Mouse (Mus musculus): ENCODE measurements around the gene Socs7.
A peak's percentile ranks its signal among the peaks of the same experiment; 100 is the strongest.

The Socs7 gene

DNA sequence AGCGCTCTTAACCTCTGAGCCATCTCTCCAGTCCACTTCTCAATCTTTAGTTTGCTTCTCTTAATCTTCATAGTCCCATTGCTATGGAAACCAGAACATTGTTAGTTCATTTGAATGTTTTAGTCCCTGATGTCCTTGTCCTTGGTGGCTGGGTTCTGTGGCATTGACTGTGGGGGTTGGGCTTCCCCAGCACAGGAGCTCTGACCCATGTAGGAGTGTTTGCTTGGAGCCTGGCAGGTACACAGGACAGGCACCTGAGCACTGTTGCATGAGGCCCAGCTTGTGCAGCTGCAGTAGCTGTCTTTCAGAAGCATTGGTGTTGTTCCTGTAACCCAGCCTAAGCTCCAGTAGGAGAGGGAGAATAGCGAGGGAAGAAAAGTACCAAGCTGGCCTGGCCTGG is 25.5 kb downstream of the Socs7 start:
- no peak for DNase-seq (ENCODE audit: low spot score in 2 of 2)

DNA sequence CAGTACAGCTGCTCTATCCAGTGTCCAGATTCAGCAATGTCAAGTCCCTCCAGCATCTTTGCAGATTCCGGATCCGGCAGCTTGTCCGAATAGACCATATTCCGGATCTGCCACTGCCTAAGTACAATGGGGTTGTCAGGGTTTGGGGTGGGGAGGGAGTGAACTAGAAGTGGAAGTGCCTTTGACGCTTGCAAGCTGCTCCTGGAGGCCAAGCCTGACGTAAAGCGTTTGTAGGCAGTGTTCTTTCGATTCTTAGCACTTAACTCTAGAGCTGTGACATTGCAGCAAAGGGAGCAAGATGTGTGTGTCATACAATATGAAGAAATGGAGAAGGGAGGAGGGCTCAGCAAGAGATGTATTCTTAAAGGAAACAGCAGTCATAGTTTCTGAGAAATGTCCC is 26.8 kb downstream of the Socs7 start:
- DNase-seq (ENCODE audit: low spot score in 2 of 2): no peak

DNA sequence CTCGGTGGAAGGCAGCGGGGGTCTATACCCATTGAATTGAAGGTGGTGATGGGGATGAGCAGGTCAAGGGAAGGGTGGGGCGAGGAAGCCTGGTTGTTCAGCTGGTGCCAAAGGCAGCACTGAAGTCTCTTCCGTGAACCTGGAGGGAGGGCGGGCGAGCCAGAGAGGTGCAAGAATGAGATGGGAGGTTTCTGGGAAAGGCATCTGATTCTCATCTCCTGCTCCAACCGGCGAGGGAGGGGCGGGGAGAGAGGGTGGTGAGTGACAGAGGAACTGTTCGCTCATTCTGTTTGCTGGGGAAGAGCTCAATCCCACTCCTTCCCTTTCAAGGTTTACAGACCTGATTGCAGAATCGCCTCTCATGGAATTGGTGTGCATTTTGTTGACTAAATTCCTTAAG is 31.3 kb downstream of the Socs7 start:
- peak in 1 of 2 experiments; percentile 57 for DNase-seq (ENCODE audit: low spot score in 2 of 2)

DNA sequence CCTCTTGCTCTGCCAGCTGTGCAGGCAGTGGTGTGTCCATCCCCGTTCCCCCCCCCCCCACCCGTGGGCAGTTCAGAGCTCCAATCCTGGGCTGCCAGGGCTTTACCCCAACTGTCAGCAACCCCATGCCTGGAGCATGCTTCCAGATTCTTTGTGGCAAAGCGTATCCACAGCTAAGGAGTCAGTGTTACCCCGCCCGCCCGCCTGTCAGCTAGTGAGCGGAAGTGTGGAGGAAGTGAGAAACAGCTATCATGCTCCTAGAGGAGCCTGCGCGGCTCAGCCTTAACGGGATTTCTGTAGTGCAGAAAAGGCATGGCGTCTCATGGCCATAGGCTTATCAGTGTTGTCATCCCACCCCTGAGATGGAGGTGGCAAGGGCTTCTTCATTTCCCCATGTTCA is 31.8 kb downstream of the Socs7 start:
- peak; percentile 75 to 77 for DNase-seq (ENCODE audit: low spot score in 2 of 2)

DNA sequence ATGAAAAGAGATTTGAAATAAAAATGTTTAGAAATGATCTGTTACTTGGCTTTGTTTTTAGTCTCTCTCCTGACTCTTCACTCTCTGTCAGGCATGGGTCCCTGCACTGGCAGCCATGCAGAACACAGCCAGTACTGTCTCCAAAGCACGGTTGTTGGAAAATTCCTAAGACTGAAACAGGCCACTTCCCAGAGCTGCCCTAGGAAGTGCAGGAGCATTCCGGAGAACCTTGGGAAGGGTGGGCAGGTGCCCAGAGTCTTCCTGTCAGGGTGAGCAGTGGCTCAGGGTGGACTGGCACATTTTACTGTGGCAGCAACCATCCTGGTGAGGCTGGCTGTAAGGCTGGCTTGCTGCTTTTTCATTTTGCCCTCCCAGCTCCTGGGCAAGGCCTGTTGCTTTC is 36.2 kb downstream of the Socs7 start:
- no peak for DNase-seq (ENCODE audit: low spot score in 2 of 2)

DNA sequence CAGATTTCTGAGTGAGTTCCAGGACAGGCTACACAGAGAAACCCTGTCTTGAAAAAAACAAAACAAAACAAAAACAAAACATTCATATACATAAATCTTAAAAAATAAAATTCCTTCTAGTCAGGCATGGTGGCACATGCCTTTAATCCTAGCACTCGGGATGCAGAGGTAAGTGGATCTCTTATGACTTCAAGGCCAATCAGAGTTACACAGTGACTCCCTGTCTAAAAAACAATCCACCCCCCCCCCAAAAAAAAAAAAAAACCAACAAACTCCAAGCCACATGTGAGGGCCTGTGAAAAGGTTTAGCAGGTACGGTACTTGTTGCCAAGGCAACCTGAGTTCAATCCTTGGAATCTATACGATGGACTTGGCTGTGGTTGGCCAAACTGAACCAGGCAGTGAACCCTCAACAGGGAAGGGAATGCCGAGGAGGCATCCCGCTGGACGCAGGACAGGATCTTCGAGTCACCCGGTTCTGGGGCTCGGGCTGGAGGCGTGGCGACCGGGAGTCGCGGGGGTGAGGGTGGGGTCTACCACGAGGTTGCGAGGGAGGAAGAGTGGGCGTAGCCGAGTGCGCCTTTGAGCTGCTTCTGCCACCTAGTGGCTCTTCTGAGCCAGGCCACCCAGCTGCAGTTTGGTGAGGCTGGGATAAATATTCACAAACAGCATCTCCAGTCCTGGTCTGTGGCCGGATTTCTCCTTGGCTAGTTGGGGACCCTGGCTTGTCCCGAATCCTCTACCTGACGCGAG is 37.8 kb downstream of the Socs7 start:
- DNase-seq (ENCODE audit: low spot score in 2 of 2): peak; percentile 76 to 87

DNA sequence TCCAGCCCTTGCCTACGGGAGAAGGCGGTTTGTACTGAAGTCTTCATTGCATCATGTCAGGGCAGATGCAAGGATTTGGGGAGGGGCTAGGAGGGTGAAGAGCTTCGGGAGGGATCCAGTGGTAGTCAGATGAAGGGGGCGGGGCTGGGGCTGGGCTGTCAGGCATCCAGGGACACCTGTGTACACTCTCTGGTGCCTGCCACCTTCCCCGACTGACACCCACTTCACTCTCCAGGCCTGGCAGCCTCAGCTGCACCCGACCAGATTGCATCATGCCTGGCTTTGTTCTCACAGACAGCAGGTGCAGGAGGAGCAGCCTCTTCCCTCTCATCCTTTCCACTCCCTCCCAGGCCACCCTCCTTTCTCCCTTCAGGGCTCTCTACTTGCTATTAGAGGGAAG is 38.7 kb downstream of the Socs7 start:
- DNase-seq (ENCODE audit: low spot score in 2 of 2): peak; percentile 65

DNA sequence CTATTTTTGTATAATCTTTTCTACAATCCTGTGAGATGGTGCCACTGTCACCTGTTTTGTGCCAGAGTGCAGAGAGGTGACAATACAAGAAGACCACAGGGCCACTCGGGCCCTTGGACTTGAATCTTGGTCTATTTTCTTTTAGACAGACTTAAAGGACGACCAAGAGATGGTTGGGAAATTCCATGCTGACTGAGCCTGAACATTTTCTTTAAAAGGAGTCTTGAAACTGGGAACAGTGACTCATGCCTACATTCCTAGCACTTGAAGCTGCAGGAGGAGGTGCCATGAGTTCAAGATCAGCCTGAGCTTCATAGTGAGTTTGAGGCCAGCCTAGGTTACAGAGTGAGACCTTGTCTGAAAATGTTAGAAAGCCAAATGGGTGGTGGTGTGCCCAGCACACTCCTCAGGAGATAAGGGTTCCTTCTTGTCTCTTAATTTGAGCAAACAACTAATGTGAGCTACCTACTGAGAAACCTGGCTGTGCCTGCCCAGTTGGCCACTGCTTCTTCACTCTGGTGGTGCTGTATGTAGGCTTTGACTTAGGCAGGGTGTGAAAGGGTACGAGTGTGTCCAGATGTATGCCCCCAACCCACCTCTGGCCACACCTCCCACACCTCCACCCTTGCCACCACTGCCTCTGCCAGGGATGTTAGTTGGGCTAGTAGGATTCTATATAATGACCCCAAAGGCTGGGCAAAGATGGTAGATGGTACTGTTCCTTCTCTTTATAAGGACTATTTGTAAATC is 39.5 kb downstream of the Socs7 start:
- no peak for DNase-seq (ENCODE audit: low spot score in 2 of 2)

DNA sequence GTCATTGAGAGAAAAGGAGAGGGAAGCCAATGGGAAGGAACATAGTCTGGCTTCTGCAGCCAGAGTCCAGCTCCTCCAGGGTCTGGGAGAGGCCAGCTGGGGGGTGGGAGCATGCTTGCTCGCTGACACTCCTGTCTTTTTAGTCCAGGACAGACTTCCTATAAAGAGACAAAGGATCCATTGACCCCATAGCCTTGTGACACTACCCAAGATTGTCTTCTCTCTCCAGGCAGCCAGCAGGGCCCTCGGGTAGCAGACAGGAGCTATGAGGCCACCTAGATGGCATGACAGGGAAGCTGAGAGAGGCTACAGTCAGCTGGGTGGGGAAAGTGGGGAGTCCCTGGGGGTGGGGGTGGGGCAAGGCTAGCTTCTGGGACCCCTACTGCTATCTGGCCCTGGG is 40.4 kb downstream of the Socs7 start:
- DNase-seq (ENCODE audit: low spot score in 2 of 2): no peak

DNA sequence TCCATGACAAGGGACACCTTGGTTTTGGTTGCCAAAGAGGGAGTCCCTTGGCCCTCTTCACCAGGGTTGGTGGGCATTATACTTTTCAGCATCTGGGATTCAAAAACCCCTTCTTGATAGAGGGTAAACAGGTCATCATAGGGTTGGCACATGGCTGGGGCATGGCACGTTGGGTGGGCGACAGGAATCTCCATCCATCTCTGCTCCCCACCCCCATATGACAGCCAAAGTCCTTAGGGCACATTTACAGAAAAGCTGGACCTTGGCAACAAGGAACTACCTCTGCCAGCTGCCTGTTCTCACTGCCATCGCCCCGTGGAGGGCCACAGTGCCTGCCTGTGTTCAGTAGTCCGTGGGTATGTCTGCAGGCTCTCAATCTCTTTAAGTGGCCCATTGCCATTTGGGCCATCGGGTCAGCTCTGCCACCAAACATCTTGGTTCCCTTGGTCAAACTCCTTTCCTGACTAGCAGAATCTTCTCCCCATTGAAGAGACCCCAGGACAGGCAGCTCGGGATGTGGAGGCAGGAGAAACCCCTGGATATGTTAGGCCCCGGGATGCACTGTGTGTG is 41.3 kb downstream of the Socs7 start:
- no peak for DNase-seq (ENCODE audit: low spot score in 2 of 2)

DNA sequence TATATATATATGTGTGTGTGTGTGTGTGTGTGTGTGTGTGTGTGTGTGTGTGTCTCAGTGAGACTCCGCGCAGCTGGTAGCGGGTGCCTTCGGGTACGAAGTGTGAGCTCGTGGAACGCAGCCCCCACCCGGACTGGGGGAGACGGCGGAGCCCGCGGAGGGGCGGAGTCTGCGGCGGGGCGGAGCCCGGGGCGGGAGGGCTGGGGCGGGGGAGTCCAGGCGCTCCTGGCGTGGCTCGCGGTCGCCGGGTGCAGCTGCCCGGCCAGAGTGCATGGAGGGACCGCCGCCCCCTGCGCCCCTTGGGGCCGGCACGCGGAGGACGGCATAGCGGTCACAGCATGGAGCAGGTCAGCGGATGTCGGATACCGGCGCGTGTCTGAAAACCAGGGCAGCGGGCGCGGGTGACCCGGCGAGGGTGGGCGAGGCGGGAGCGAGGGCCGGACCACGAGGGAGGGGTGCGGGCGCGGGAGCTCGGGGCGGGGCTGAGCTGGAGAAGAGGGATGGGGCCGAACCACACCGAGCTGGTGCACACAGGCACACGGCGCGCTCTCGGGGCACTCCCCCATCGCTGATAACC is 41.9 kb downstream of the Socs7 start:
- DNase-seq (ENCODE audit: low spot score in 2 of 2): peak; percentile 57 to 58

DNA sequence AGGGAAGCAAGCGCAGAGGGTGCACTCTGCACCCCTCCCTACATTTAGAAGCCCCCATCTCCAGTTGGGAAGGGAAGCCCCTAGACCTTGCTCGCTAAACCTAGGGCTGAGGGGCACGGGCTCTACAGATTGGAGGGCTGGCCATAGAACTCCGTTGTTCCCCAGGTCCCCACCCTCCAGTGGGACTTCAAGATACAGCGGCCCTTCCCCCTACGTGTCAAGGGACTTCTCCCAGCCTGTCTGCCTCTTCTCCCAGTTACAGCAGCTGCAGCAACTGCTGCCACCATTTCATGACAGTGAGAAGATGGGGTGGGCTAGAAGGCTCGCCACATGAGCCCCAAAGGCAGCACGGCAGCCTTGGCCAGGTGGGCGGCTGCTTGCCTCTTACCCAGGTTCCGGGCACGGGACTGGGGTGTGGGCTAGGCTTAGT is 42.4 kb downstream of the Socs7 start:
- DNase-seq (ENCODE audit: low spot score in 2 of 2): no peak

DNA sequence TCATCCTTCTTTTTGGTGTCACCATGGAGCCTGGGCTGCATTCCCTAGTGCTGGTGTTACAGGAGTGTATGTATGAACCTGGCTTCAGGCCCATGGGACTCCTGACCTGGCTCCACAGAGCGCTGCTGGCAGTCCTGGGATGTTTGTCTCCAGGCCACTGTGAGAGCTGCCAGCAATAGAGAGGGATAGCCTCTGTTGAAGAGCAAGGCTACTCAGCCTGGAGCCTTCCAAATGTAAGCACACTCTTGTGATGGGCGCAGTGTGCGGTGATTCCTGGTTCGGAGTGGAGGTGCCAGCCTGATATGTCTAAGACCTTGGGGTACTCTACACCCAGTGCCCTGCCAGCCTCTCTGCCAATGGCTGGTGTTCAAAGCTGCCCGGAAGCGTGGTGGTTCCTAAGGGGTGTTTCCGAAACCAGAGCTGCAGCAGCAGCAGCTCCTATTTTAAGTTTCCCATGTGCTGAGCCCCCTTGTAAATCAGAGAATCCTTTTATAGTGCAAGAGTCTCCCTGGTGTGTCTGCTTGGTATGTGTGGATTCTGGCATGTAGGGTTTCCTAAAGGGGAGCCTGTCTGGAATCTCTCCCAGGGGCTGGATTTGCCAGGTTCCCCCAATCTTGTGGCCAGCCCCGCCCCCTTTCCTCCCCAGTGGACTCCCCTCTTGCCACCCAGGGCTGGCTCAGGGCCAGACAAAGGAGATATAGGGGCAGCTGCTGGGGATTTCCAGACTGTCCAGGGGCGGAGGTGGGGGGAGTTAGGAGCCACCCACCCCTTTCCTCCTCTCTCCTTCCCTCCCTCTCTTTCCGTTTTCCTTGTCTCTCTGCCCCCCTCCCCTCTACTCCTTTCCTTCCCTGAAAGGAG is 44.0 kb downstream of the Socs7 start:
- DNase-seq (ENCODE audit: low spot score in 2 of 2): no peak

DNA sequence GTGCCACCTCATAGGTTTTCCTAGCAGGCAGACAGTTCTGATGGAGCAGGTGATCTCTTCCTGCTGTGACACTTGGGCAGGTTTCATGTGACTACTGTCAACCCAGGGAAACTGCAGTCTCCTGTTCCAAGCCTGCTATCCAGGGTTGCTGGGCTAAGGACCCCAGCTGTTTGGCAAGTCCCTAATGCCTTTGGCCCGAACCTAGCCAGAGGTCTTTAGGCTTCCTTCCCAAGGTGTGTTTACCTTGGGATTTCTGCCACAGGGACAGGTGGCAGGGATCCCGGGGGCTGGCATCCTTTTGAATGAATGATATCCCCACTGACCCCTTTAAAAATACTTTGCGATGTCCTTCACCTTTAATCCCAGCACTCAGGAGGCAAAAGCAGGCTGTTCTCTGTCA is 45.1 kb downstream of the Socs7 start:
- no peak for DNase-seq (ENCODE audit: low spot score in 2 of 2)

DNA sequence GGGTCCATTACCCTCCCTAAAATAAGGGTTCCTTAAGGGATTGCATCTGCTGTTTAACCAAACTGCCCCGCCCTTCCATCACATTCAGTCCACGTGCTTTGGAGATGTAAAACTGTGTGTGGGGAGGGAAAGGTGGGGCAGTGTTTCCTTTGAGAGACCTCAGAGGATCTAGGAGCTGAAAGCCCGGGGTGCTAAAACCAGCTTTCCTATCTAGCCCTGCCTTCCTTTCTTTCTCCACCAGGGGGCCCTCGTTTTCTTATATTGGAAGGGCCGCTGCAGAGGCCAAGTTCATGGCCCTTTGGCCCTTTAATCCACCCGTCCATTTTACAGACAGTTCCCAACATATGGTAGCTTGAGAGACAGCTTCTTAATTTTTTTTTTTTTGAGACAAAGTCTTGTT is 45.8 kb downstream of the Socs7 start:
- DNase-seq (ENCODE audit: low spot score in 2 of 2): peak; percentile 69 to 74

DNA sequence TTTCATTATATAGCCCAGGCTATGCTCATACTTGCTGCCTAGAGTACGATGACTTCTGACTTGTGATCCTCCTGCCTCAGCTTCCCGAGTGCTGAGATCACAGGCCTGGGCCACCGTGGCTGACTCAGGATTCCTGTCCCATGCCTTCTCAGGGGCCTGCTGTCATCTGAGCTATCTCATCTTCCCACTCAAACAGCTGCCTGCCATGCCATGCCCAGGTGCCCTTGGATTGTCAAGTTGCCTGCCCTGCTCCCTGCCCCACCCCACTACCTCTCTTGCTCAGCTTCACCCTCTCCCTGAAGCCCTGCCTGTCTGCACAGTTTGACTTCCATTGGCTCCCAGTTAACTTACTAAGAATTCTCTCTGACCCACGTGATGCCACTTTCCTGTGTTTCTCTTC is 48.6 kb downstream of the Socs7 start:
- no peak for DNase-seq (ENCODE audit: low spot score in 2 of 2)

DNA sequence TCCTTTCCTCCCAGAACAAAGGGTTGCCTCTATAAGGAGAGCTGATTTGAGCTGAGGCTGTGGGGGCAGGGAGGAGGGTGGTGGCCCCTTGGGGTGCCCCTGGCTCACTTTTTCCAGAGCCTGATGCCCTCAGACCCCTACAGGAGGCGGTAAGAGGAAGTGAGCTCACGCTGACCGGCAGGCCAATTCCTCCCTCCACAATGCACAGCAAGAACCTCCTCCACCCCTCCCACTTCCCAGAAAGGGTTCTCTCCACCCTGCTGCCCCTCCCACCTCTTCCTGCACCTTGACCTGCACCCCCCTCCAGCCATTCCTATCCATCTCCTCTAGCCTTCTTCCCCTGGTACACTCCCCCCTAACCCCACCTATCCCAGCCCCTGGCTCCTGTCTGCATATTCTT is 49.8 kb downstream of the Socs7 start:
- DNase-seq (ENCODE audit: low spot score in 2 of 2): no peak

DNA sequence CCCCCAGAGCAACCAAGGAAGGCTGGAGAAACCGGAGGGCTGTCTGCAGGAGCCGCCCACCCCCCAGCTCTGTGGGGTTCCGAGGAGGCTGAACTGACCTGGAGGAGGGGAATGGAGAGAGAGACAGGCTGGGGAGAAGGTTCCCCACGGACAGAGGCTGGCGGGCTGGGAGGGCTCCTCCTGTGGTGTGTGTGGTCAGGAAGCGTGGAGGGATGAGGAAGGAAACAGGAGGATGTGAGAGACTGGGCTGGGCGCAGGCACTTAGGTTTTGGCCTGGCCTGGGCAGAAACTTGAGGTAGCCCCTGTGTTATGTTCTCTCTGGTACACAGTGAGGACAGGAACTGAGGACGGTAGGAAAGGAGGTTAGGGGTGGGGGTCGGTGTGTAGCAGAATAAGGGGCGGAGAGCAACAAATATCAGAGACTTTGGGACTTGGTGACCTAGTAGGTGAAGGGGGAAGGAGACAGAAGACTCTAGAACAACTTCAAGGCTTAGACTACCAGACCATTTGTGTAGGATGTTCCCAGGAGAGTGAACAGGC is 50.5 kb downstream of the Socs7 start:
- no peak for DNase-seq (ENCODE audit: low spot score in 2 of 2)

DNA sequence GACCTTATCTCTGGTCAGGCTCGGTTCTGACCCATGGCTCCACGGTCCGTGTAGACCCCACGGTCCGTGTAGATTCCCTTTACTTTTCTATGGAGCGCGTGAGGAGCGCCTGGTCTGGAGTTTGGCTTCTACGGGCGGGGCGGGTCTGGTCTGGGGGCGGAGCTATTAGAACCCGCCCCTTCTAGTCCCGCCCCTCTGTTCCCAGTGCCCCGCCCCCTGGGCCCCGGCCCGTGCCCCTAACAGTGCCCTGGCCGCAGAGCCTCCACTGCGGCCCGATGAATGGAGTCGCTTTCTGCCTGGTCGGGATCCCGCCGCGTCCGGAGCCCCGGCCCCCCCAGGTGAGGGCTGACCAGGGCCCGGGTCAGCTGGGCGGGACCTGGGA is 53.0 kb downstream of the Socs7 start, which contains the start of gene Arhgap23:
Gene Arhgap23, plus strand, starts transcription at position 204 of the 382 bp plus-strand sequence.
- no peak for DNase-seq (ENCODE audit: low spot score in 2 of 2)

DNA sequence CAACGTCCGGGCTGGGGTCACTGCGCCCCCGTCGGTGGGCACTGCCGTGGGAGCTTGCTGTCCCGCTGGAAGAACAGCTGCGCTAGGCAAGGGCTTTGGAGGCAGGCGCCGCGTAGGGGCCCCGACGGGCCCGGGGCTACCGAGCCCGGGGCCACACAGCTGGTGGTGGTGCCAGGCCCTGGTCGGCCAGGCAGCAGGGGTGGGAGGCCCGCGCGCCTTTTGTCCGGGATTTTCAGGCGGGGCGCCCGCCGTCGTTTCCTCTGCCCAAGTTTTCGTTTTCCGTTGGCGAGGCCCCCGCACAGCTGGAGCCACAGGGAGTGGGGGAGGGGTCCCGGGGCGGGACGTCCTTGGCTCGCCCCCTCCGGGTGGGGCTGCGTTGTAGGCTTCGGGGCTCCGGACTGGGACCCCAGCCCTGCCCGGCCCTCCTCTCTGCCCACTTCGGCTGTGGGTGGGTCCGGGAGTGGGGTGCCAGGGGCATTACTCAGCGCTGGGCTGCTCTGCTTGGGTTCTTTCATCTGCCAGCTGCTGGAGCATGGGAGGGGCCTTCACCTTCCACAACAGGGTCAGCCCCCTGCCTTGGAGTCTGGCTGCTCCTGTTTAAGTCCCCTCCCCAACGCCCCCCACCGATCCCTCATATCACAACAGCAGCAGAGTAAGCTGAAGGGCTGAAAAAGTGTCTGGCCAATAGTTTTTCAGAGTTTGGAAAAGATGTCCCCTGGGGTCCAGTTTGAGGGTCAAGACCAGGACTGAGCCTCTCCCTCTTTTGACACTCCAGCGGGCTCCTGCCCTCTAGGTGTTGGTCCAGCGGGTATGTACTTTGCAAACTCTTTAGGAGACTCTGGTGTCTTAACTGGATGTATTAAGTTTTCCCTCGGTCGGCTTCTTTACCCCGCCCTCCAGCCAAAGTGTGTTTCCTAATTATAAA is 53.6 kb downstream of the Socs7 start:
- no peak for DNase-seq (ENCODE audit: low spot score in 2 of 2)

All from frontal cortex, postnatal 36 days (tissue).